Mouse (Mus musculus) spleen, adult 2 months (tissue): ENCODE measurements at regions not wholly inside any gene's neighbourhood (a gene's known extent, or its start where the extent isn't known, plus 50 kb on each side); places are given as distances from the start of the nearest gene placed in this dataset.

ENCODE experiments used
- CTCF ChIP-seq: fragments of 200-500 bp; IDR thresholded peaks from 2 replicates; pipeline ENCODE4 v1.5.1; 2011; ENCODE audit warnings: mild to moderate bottlenecking, inconsistent platforms; ENCODE audit not compliant: insufficient read depth, insufficient read length, insufficient replicate concordance; ENCODE audit errors: extremely low read depth
- POLR2A ChIP-seq: fragments of 200-500 bp; IDR thresholded peaks from 2 replicates; pipeline ENCODE4 v1.6.1; 2011; ENCODE audit warnings: low read depth, low read length, inconsistent platforms

- TF ChIP-seq CTCF (no peak), POLR2A (no peak)
Observed at GRCm38 (mm10) chr6:127237168-127237567, 85.2 kb upstream of the Ccnd2 start.
